Mouse (Mus musculus) left cerebral cortex, adult 18-20 months (tissue): ENCODE results near the gene Entpd1. TPM values are rescaled to one million over a fixed set of nuclear protein-coding genes. Genes with fewer than 3 reads are reported as not detected.
"Not testable (repeated sequence)": the region's sequence is repeated elsewhere in the genome, so short reads cannot be mapped to it uniquely, and the experiment has no call there.

Experiments used
- DNase-seq, 2 experiments: peaks; one replicate each; pipeline ENCODE4 v3.0.0; 2021 to 2022; ENCODE audit warnings: low spot score in 2 of 2, mixed read lengths in 1 of 2
- long read RNA-seq, 2 experiments: library from polyadenylated mRNA; stranded (forward); transcript quantifications; one replicate each; pipeline ENCODE4 v2.0.0; 2021
- total RNA-seq, 2 experiments: library from RNA; stranded (reverse); gene quantifications; 2 replicates each; pipeline ENCODE4 v1.2.3; 2021

Entpd1 gene
- total RNA-seq, result 10 to 100 TPM; 18.2 to 18.9 TPM
- long read RNA-seq, experiment 1, full-length matches to known transcripts, result 7 of 9 reads
- long read RNA-seq, experiment 1, partial matches to known transcripts, result 0 of 9 reads
- long read RNA-seq, experiment 1, other reads (novel, unspliced or antisense), result 2 of 9 reads
- long read RNA-seq, experiment 2, full-length matches to known transcripts, result 6 of 7 reads
- long read RNA-seq, experiment 2, partial matches to known transcripts, result 0 of 7 reads
- long read RNA-seq, experiment 2, other reads (novel, unspliced or antisense), result 1 of 7 reads

- peak; percentile 96 to 98 for DNase-seq
Observed at GRCm38 (mm10) chr19:40611830-40612506, at the start of gene Entpd1, which contains the start of gene Tctn3. Gene Entpd1 (plus strand): TSS chr19:40612366. Gene Tctn3 (minus strand): TSS chr19:40612233.

- no peak for DNase-seq
Observed at GRCm38 (mm10) chr19:40563880-40564645, 48.1 kb upstream of the Entpd1 start.

DNA sequence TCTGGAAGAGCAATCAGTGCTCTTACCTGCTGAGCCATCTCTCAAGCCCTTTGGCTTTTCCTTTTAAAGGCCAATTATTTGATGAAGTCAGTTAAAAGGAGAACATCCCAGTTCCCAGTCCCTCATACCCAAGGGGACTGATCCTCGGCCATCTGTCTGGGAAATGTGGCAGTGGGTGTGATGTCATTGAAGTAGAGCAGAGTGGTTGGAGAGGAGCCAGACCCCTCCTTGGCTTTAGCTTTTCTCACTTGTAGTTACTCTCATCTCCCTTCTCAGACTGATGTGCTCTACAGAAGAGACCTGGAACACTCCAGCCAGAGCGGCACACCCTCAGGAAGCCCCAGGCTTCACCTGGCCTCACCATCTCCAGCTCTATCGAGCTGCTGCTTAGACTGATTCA, 44.5 kb upstream of the Entpd1 start:
- no peak for DNase-seq

- no peak for DNase-seq
Observed at GRCm38 (mm10) chr19:40570726-40571125, 41.4 kb upstream of the Entpd1 start.

DNA sequence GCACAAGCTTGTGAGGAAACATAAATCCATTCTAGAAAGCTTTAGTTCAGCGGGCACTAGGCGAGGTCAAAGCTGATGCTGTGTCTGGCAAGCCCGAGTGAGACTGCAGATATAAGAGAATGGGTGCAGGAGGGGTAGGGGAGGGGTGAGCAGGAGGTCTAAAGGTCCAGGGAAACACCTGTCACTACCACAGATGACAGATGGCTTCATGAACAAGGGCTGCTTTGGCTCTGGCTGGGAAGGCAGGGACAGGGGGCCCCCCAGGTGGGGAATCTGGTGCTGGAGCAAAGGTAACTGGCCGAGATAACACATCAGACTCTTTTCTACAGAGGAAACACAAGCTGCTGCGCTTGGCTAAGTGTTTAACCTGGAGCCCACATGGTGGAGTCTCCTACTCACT, 36.7 kb upstream of the Entpd1 start:
- DNase-seq, result no peak

DNA sequence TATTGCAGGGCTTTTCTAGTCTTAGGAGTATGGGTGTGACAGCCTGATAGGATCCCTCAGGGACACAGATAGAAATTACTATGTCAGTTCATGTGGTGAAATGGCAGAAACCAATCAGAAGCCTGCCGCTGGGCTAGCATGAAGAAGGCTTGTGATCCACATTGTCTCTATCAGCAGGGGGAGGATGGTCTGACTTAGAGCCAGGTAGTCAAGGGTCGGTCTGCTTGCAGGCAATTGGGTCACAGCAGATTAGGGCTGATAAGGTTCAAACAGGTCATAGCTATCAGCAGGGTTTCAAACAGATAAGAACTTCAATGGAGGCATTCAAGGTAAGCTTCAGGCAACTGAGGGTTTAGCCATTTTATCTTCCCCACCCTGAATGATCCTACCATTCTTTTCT, 31.3 kb upstream of the Entpd1 start:
- no peak for DNase-seq

GRCm38 (mm10) chr19:40581662-40582061, 30.5 kb upstream of the Entpd1 start:
- no peak for DNase-seq

GRCm38 (mm10) chr19:40586908-40587307, 25.3 kb upstream of the Entpd1 start:
- no peak for DNase-seq

- no peak for DNase-seq
Observed at GRCm38 (mm10) chr19:40587491-40588292, 24.5 kb upstream of the Entpd1 start.

GRCm38 (mm10) chr19:40588293-40588654, 23.9 kb upstream of the Entpd1 start, which contains the start of gene Aldh18a1:
Gene Aldh18a1 (minus strand): TSS chr19:40588463.
- DNase-seq, result peak; percentile 93

GRCm38 (mm10) chr19:40588847-40589529, 23.2 kb upstream of the Entpd1 start:
- DNase-seq, result peak; percentile 90 to 94

DNA sequence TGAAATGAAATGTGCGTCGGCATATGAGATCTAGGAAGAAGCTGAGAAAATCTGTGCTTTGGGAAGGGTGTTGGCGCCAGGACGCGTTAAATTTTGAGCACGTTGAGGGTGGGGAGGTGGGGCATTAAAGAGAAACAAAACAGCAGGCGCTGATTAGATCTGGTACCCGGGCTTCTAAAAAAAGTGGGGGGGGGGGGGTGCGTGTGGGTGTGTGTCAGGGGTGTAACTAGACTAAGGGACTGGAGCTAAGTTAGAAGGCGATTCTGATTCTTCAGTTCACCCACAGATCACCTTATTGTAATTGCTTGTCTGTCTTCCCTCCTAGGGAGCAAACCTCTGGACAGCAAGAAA, 22.7 kb upstream of the Entpd1 start:
- DNase-seq, result no peak

DNA sequence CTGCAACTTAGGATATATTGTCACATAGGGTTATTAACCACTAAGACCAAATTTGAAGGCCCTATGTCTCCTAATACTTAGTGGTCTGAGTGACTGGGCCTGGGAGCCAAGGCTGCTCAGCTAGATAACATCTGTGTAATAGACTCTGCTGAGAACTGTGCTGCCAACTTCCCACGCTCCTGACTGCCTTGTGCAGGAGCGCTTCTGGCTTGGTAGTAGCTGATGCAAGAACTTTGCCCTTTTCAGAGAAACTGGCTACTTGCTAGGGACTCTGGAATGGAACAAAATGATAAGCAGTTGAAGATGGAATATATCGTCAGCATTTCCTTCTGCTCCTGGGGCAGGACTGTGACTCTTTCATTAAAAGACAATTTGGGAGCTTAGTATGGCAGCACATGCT, 16.9 kb upstream of the Entpd1 start:
- DNase-seq, result no peak

DNA sequence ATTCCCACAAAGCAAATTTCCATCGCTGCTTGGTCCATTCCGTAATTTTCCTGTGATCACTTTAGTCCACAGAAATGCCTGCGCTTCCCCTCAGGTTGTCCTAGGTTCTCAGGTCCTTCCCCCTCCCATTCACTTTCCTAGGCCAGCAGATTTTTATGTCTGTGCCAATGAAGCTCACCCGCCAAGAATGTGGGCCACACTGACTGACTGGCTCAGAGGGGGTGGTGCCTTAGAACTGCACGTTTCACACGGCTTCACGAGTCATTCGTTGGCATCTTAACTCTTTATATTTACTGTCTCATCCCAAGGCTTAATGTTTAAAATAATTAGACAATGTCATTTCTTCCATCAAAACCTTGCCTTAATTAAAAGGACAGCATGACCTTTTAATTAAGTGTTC, 16.3 kb upstream of the Entpd1 start:
- no peak for DNase-seq

GRCm38 (mm10) chr19:40600846-40601245, 11.3 kb upstream of the Entpd1 start:
- DNase-seq, result not testable (repeated sequence)

- DNase-seq, result no peak
Observed at GRCm38 (mm10) chr19:40601870-40602269, 10.3 kb upstream of the Entpd1 start.

GRCm38 (mm10) chr19:40605189-40605588, 7.0 kb upstream of the Entpd1 start:
- no peak for DNase-seq

DNA sequence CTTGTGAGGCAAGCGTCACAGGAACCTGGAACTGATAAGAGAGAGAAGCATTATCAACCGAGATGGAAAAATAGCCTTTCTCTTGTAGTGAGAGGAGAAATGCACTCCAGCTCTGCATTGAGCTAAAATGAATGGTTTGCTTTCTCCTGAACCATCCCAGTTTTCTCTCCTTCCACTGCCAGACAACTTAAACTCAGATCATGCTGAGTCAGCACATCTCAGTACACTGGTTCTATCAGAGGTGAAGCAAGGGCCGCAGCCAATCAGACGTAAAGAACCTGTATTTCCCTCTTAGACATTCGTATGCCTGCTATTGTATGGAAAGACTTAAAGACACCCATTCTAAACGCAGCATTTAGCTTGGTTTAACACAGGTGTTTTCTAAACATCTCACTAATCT, 4.5 kb upstream of the Entpd1 start:
- no peak for DNase-seq

GRCm38 (mm10) chr19:40614811-40615210, 2.6 kb downstream of the Entpd1 start:
- no peak for DNase-seq

DNA sequence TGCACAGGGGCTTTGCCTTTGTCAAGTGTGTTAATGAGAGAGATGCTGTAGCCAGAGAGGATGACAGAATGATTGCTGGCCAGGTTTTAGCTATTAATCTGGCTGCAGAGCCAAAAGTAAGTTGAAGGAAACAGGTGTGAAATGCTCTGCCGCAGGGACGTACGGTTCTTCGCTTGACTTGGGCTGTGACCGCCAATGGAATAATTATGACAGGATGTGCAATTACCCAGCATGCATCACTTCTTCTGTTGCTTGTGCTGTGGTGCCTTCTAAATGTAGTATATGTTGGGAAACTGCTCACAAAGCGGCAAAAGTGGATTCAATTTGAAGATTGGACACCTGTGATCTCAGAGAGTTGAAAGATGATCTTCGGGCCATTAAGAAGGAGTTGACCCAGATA, 3.9 kb downstream of the Entpd1 start:
- no peak for DNase-seq

GRCm38 (mm10) chr19:40621616-40622015, 9.4 kb downstream of the Entpd1 start:
- not testable (repeated sequence) for DNase-seq
